In genomic region chr11:102819021-102819782, GRCm38 (mm10) we compare ENCODE assay signal across 8 mouse cellular contexts. TPM values are rescaled to one million over a fixed set of nuclear protein-coding genes. Genes with fewer than 3 reads are reported as not detected.
DNase-seq lines count a peak whose midpoint lies in the region; ATAC-seq and TF ChIP-seq lines count a peak whose summit lies in the region.

Gene Gjc1, minus strand, starts transcription at chr11:102819700.

- DNase-seq in frontal cortex, postnatal 14 days (ENCODE audit: low spot score in 2 of 2), result peak; percentile 18 to 25
- DNase-seq in cerebellum, postnatal 10 days, result peak; percentile 84 to 90
- DNase-seq in gastrocnemius, adult 2 months, result peak; percentile 82
- DNase-seq in thymus, postnatal 10 days (ENCODE audit: low spot score in 2 of 2), result peak; percentile 11 to 33

- H3K9ac ChIP-seq in hindbrain, embryonic 15.5 days, result peak within 1 kb of the TSS; percentile 81
- H3K9ac ChIP-seq in limb, embryonic 12.5 days (replicated peaks), result peak within 1 kb of the TSS; percentile 99
- H3K9ac ChIP-seq in midbrain, embryonic 16.5 days (ENCODE audit: low read depth, low read length), result peak within 1 kb of the TSS; percentile 87

- peak within 1 kb of the TSS; percentile 73 for H3K4me2 ChIP-seq in hindbrain, embryonic 15.5 days
- H3K4me2 ChIP-seq in limb, embryonic 12.5 days, result peak within 1 kb of the TSS; percentile 75
- H3K4me2 ChIP-seq in midbrain, embryonic 16.5 days (ENCODE audit: low read length), result peak within 1 kb of the TSS; percentile 87

- H3K36me3 ChIP-seq in hindbrain, embryonic 15.5 days, result no peaks in the 10 kb centered on the region
- peaks cover 3% of the 10 kb centered on the region; the same call in 1 of the 2 replicates for H3K36me3 ChIP-seq in limb, embryonic 12.5 days
- no peaks in the 10 kb centered on the region for H3K36me3 ChIP-seq in midbrain, embryonic 16.5 days (ENCODE audit: control insufficient read depth, insufficient read depth, low read length)

- 0% methylated on average over 60 of the region's 97 CpGs for WGBS in hindbrain, embryonic 15.5 days
- WGBS in limb, embryonic 12.5 days, result under 1% methylated on average over 80 of the region's 97 CpGs
- WGBS in midbrain, embryonic 16.5 days, result under 1% methylated on average over 49 of the region's 97 CpGs

- peak; percentile 33; the same call in 1 of the 2 replicates for TF ChIP-seq CTCF in gastrocnemius, adult 2 months (IDR thresholded peaks at IDR 0.05)

- no peaks in the 10 kb centered on the region; the same call in 1 of the 2 replicates for H3K27me3 ChIP-seq in hindbrain, embryonic 15.5 days
- H3K27me3 ChIP-seq in limb, embryonic 12.5 days, result no peaks in the 10 kb centered on the region
- peaks cover 3% of the 10 kb centered on the region; the same call in 1 of the 2 replicates for H3K27me3 ChIP-seq in midbrain, embryonic 16.5 days (ENCODE audit: control insufficient read depth, insufficient read depth, low read depth, low read length)

- no peak; the same call in 1 of the 2 replicates for ATAC-seq in frontal cortex, adult (ENCODE audit: low TSS enrichment)
- ATAC-seq in hindbrain, embryonic 15.5 days (ENCODE audit: low FRiP score, low read depth), result peak; percentile 87
- ATAC-seq in limb, embryonic 12.5 days (ENCODE audit: insufficient number of reproducible peaks, insufficient read depth, low FRiP score, low TSS enrichment, low read depth), result peak; percentile 75
- peak; percentile 86 for ATAC-seq in midbrain, embryonic 16.5 days

- intact Hi-C loops in gastrocnemius, adult 2 months (cut with DNase I), result loop anchor here (2.0 kb wide), 1 partner anchor 44 kb away; no protein-coding TSS in a partner anchor

- peak within 1 kb of the TSS; percentile 89 for H3K27ac ChIP-seq in gastrocnemius, adult 2 months
- H3K27ac ChIP-seq in hindbrain, embryonic 15.5 days (replicated peaks), result peak within 1 kb of the TSS; percentile 92
- H3K27ac ChIP-seq in limb, embryonic 12.5 days, result peak within 1 kb of the TSS; percentile 100
- peak within 1 kb of the TSS; percentile 85 for H3K27ac ChIP-seq in midbrain, embryonic 16.5 days (ENCODE audit: low read length)

- H3K9me3 ChIP-seq in hindbrain, embryonic 15.5 days, result no peaks in the 10 kb centered on the region
- H3K9me3 ChIP-seq in limb, embryonic 12.5 days, result no peaks in the 10 kb centered on the region
- H3K9me3 ChIP-seq in midbrain, embryonic 16.5 days (replicated peaks; ENCODE audit: control insufficient read depth, low read length, poor library complexity, severe bottlenecking), result no peaks in the 10 kb centered on the region

- H3K4me1 ChIP-seq in hindbrain, embryonic 15.5 days (replicated peaks), result peaks cover 28% of the 10 kb centered on the region
- peaks cover 40% of the 10 kb centered on the region for H3K4me1 ChIP-seq in limb, embryonic 12.5 days (replicated peaks)
- H3K4me1 ChIP-seq in midbrain, embryonic 16.5 days (ENCODE audit: control insufficient read depth, insufficient read depth, low read length), result peaks cover 18% of the 10 kb centered on the region

- H3K4me3 ChIP-seq in gastrocnemius, adult 2 months, result peak within 1 kb of the TSS; percentile 88
- peak within 1 kb of the TSS; percentile 69 for H3K4me3 ChIP-seq in hindbrain, embryonic 15.5 days
- H3K4me3 ChIP-seq in limb, embryonic 12.5 days (replicated peaks), result peak within 1 kb of the TSS; percentile 74
- H3K4me3 ChIP-seq in midbrain, embryonic 16.5 days (ENCODE audit: low read depth, low read length), result peak within 1 kb of the TSS; percentile 86

RNA-seq across cellular contexts. Expression of gene Gjc1, which starts in this region (rescaled TPM):
- total RNA-seq in gastrocnemius, adult 2 months (2021), result 1 to 10 TPM; 4.4 to 6.4 TPM
- 32.5 and 32.8 TPM in 2 replicates for polyA plus RNA-seq in hindbrain, embryonic 15.5 days (2015; fragmentation: Nextera tagmentation; extraction: Ambion mirVana)
- polyA plus RNA-seq in limb, embryonic 12.5 days (2016; fragmentation: Nextera tagmentation; extraction: Ambion mirVana), result 117 and 118 TPM in 2 replicates
- polyA plus RNA-seq in midbrain, embryonic 16.5 days (2015; fragmentation: Nextera tagmentation; extraction: Ambion mirVana), result 25.8 and 28.2 TPM in 2 replicates

Comparison
In these comparisons a context has a peak if more than half of its experiments do, and no peak if none do; other contexts are left out.
1. DNase-seq: peak in every context shown above with its lines; median percentile 87 in cerebellum, postnatal 10 days; 82 in gastrocnemius, adult 2 months; 22 in thymus, postnatal 10 days; 22 in frontal cortex, postnatal 14 days.